10 mouse cellular contexts compared by ENCODE assay signal in the genomic region with DNA sequence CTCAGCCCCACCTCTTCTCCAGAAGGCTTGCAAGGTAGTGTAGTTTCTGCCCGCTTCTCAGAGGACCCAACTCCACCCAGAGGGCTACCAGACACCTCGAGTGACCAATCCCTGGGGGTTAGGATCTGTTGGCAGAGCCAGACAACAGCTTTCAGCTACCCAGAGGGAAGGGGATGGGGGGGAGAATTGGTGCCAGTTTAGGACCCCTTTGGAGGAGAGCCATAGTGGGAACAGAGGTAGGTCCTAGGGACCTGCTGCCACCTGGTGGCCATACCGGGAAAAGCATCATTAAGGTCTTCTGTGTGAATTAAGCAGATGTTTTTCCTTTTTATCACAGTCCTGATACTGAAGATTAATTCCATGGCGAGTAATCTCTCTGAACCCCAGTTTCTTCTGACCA. TPM values are rescaled to one million over a fixed set of nuclear protein-coding genes. Genes with fewer than 3 reads are reported as not detected.
DNase-seq lines count a peak whose midpoint lies in the region; ATAC-seq lines count a peak whose summit lies in the region.
"Had no signal": no experiment of that assay in that cellular context is flagged by ENCODE, and none has a peak within 500 bp of the region (broad histone marks: within the 10 kb centered on the region; RNA-seq: fewer than 3 reads in every experiment).

No protein-coding gene starts in this region.

- H3K4me3 ChIP-seq in forebrain, embryonic 10.5 days, result no peak overlapping the region
- H3K4me3 ChIP-seq in intestine, embryonic 15.5 days (replicated peaks), result no peak overlapping the region
- H3K4me3 ChIP-seq: erythroblast, embryonic 14.5 days; myocyte had no signal

- H3K4me2 ChIP-seq in intestine, embryonic 15.5 days (replicated peaks), result no peak overlapping the region

- no peaks in the 10 kb centered on the region for H3K36me3 ChIP-seq in forebrain, embryonic 10.5 days (replicated peaks)
- no peaks in the 10 kb centered on the region for H3K36me3 ChIP-seq in intestine, embryonic 15.5 days
- H3K36me3 ChIP-seq in splenic B cell, adult 2 months (ENCODE audit: control insufficient read depth, insufficient read depth, low read length, poor library complexity, severe bottlenecking), result no peaks in the 10 kb centered on the region

- 0 out of 2 replicates have a peak, but pooled peaks cover 5% of the 10 kb centered on the region for H3K4me1 ChIP-seq in forebrain, embryonic 10.5 days
- no peaks in the 10 kb centered on the region for H3K4me1 ChIP-seq in intestine, embryonic 15.5 days (replicated peaks)

- H3K27me3 ChIP-seq in forebrain, embryonic 10.5 days (ENCODE audit: poor library complexity, severe bottlenecking), result peaks cover 9% of the 10 kb centered on the region; the same call in 1 of the 2 replicates
- H3K27me3 ChIP-seq in intestine, embryonic 15.5 days (replicated peaks), result no peaks in the 10 kb centered on the region
- H3K27me3 ChIP-seq in splenic B cell, adult 2 months (ENCODE audit: control insufficient read depth, insufficient read depth, low read length, poor library complexity, severe bottlenecking), result no peaks in the 10 kb centered on the region

- WGBS in forebrain, embryonic 10.5 days, result 22% methylated on average over 4 of the region's 4 CpGs
- 21% methylated on average over 4 of the region's 4 CpGs for WGBS in intestine, embryonic 15.5 days

- 0 out of 2 replicates have a peak, but pooled peaks have one; percentile 36 for ATAC-seq in intestine, embryonic 15.5 days

- H3K9me3 ChIP-seq in forebrain, embryonic 10.5 days, result no peaks in the 10 kb centered on the region
- no peaks in the 10 kb centered on the region for H3K9me3 ChIP-seq in intestine, embryonic 15.5 days

- intact Hi-C loops in heart, postnatal 25 days (cut with DNase I), result loop anchor here (1.0 kb wide), 2 partner anchors 46 to 175 kb away; no protein-coding TSS in a partner anchor
- intact Hi-C loops in left cerebral cortex, postnatal 36 days (cut with DNase I), result loop anchor here (2.0 to 10.0 kb wide), 2 partner anchors 46 to 224 kb away; a partner anchor contains a TSS

- no peak overlapping the region for H3K27ac ChIP-seq in forebrain, embryonic 10.5 days
- H3K27ac ChIP-seq in intestine, embryonic 15.5 days, result no peak overlapping the region

- no peak overlapping the region for H3K9ac ChIP-seq in intestine, embryonic 15.5 days

- DNase-seq in heart, adult 8-10 months (ENCODE audit: low spot score), result peak; percentile 66
- no peak for DNase-seq in heart, postnatal 25 days (ENCODE audit: low spot score)
- peak; percentile 64 for DNase-seq in c-Kit-negative CD71-positive TER-119-positive erythroid progenitor cells, embryonic 14.5 days (ENCODE audit: low read depth, low spot score)
- DNase-seq in forebrain, embryonic 10.5 days (ENCODE audit: extremely low spot score, low spot score), result peak; percentile 72
- DNase-seq in left cerebral cortex, postnatal 36 days (ENCODE audit: low spot score in 2 of 2), result peak; percentile 49 to 55
- peak; percentile 36 to 73 for DNase-seq in natural killer cell, adult 2 months (ENCODE audit: low spot score in 2 of 2)
- peak; percentile 86 for DNase-seq in splenic B cell, adult 2 months (ENCODE audit: low read depth, low spot score)

RNA-seq across cellular contexts. Expression of a gene that starts 11.3 kb away (rescaled TPM):
- 10 to 100 TPM; 14.9 to 24.2 (median 20.9) TPM for total RNA-seq in heart, adult 8-10 months (2022)
- 10 to 100 TPM; 34.1 to 67.0 TPM for total RNA-seq in heart, postnatal 25 days (2021)
- 21.8 and 23.4 TPM in 2 replicates for polyA plus RNA-seq in forebrain, embryonic 10.5 days (2016; fragmentation: Nextera tagmentation; extraction: Ambion mirVana)
- polyA plus RNA-seq in intestine, embryonic 15.5 days (2015; fragmentation: Nextera tagmentation; extraction: Ambion mirVana), result 5.2 TPM in 2 replicates
- total RNA-seq in left cerebral cortex, postnatal 36 days (2021), result 100 to 1,000 TPM; 141 to 168 TPM
